Mouse (Mus musculus) liver, embryonic 14.5 days (tissue): ENCODE data around the gene Senp5. TPM values are rescaled to one million over a fixed set of nuclear protein-coding genes. Genes with fewer than 3 reads are reported as not detected.
A peak's percentile ranks its signal among the peaks of the same experiment; 100 is the strongest.

Source experiments
- ATAC-seq: fragments of 200-750 bp; cut with Nextera tagmentation; 2 replicates; pipeline ENCODE4 v1.8.0; 2017; ENCODE audit warnings: moderate number of reproducible peaks, mild to moderate bottlenecking, moderate library complexity; ENCODE audit not compliant: insufficient read depth
- DNase-seq, 3 experiments: peaks; one replicate each; pipeline ENCODE4 v3.0.0-alpha.2; 2012 to 2013; ENCODE audit warnings: low read depth in 3 of 3, low spot score in 3 of 3
- H3K27ac ChIP-seq: fragments of 300-500 bp; sonication (generic); 2 replicates; pipeline ENCODE4 v1.5.1; 2014; ENCODE audit warnings: moderate library complexity, mild to moderate bottlenecking, control low read depth, inconsistent platforms
- H3K27me3 ChIP-seq: fragments of 300-500 bp; sonication (generic); 2 replicates; pipeline ENCODE4 v1.6.1; 2014; ENCODE audit warnings: mild to moderate bottlenecking, low read length, moderate library complexity; ENCODE audit not compliant: control insufficient read depth, insufficient read depth
- H3K36me3 ChIP-seq: fragments of 300-500 bp; sonication (generic); replicated peaks from 2 replicates; pipeline ENCODE4 v1.6.1; 2014; ENCODE audit warnings: low read depth; ENCODE audit not compliant: control insufficient read depth, insufficient read depth
- H3K4me1 ChIP-seq, 2 experiments: fragments of 200-500 bp in 1 of 2; fragments of 300-500 bp in 1 of 2; sonication (generic) in 1 of 2; replicated peaks; 2 replicates each; pipeline ENCODE4 v1.6.1; 2012 to 2014; ENCODE audit warnings: antibody characterized with exemption in 1 of 2, inconsistent platforms in 1 of 2, low read length in 1 of 2; ENCODE audit not compliant: control insufficient read depth in 2 of 2, insufficient read depth in 2 of 2
- H3K4me2 ChIP-seq: fragments of 300-500 bp; sonication (generic); 2 replicates; pipeline ENCODE4 v1.6.1; 2014; ENCODE audit warnings: low read depth, mild to moderate bottlenecking, control low read depth, moderate library complexity
- H3K4me3 ChIP-seq, 2 experiments: fragments of 200-500 bp in 1 of 2; fragments of 300-500 bp in 1 of 2; sonication (generic) in 1 of 2; 2 replicates each; pipeline ENCODE4 v1.5.1; 2012 to 2014; ENCODE audit warnings: low read depth in 2 of 2, low read length in 2 of 2, mild to moderate bottlenecking in 2 of 2, control low read depth in 1 of 2, inconsistent platforms in 1 of 2, moderate library complexity in 1 of 2; ENCODE audit not compliant: insufficient read depth in 1 of 2
- H3K9ac ChIP-seq: fragments of 300-500 bp; sonication (generic); replicated peaks from 2 replicates; pipeline ENCODE4 v1.6.1; 2014; ENCODE audit warnings: mild to moderate bottlenecking, control low read depth, moderate library complexity
- H3K9me3 ChIP-seq: fragments of 300-500 bp; sonication (generic); 2 replicates; pipeline ENCODE4 v1.6.1; 2016; ENCODE audit warnings: low read length, mixed read lengths; ENCODE audit not compliant: control insufficient read depth
- CTCF ChIP-seq: IDR thresholded peaks from 2 replicates; pipeline ENCODE4 v1.5.1; 2016; ENCODE audit warnings: antibody characterized with exemption, low read depth, control low read depth
- EP300 ChIP-seq: IDR thresholded peaks from 2 replicates; pipeline ENCODE4 v1.6.1; 2016; ENCODE audit warnings: antibody characterized with exemption, low read depth
- WGBS: fragments of 180-500 bp; shearing (Covaris S2); extraction: QIAGEN DNeasy Blood & Tissue Kit; methylation state at CpG from one replicate; pipeline ENCODE4 v1.1.7; 2014; ENCODE audit not compliant: insufficient replicate concordance; 5-methylcytosine and 5-hydroxymethylcytosine counted together
- polyA plus RNA-seq, 2 experiments: library from polyadenylated mRNA; depleted of rRNA in 1 of 2; stranded (reverse) in 1 of 2; unstranded in 1 of 2; fragments of >200 nt; fragmentation: Nextera tagmentation in 1 of 2; extraction: Ambion mirVana in 1 of 2; gene quantifications; 2 replicates each; pipeline versions ENCODE4 v1.2.1 to v1.2.3; 2012 to 2014

Senp5 gene
- polyA plus RNA-seq, 2 experiments: 2.9 to 4.7 TPM

DNA sequence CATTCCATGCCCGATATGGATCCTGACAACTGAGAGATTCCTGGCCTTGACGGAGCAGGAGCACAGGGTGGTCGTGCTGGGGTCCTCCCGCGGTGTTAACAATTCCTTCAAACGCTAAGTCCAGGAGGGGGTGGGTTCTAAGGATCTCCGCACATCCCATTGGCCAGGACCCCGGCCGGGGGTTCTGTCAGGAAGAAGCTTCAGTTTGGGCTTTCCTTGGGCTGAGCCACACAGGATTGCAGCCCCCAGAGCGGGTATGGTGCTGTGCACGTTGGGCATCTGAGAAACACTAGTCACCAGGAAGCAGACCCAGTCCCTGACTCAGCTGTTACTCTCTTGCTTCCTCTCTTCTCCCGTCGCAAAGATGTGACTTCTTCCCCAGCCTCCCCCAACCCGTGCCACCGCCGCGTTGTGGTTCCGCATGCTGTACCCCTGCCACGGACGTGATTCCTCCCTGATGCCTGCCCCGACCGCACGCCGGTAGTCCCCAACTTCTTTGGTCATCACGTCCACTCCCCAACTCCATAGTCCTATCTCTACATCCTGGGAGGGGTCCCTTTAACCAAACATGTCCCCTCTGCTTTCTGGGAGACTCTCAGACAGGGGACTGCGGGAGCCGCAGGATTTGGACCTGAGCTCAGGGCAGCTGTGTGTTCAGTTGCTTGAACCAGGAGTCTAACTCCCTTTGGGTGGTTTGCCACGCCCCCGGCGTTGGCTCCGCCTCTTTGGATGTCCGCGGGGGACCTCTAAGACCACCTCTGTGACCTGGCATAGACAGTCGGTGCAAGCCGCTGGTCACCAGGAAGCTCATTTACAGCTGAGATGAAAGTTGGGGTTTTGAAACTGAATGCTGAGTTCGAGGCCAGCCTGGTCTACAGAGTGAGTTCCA lies 67.8 kb downstream of the Senp5 start:
- H3K9ac ChIP-seq: no peak overlapping the region
- TF ChIP-seq CTCF (no peak), EP300 (no peak)

DNA sequence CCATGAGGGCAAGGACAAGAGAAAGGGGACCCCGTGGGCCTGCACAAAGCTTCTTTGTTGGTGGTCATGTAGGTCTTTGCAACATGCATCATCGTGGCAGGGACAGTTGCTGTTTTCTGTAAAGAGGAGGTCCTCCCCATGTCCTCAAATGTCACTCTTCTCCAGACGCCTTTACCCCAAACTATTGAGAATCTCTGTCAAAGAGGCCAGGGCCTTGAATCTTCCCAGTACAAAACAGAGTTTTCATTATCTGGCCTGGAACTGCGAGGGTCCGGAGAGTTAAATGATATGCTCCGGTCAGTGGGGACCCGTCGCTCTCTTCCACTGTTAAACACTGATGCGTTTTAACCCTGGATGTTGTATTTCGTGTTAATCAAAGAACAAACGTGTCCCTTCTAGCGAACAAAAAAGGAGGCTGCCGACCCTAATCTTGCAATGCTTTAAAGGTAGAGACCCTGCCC lies 68.5 kb downstream of the Senp5 start:
- H3K36me3 ChIP-seq: no peaks in the 10 kb centered on the region
- H3K9ac ChIP-seq: no peak overlapping the region
- 0 out of 4 replicates have a peak overlapping the region, but pooled peaks of 1 of the 2 experiments have one; percentile 2 for H3K4me3 ChIP-seq
- no peaks in the 10 kb centered on the region for H3K4me1 ChIP-seq
- no peak overlapping the region for H3K27ac ChIP-seq
- no peak for ATAC-seq
- H3K27me3 ChIP-seq: peaks cover 37% of the 10 kb centered on the region
- no peak for DNase-seq
- TF ChIP-seq EP300 (no peak), CTCF (no peak)
- no peak overlapping the region for H3K4me2 ChIP-seq
- WGBS: 28% methylated on average over 13 of the region's 13 CpGs
- H3K9me3 ChIP-seq: no peaks in the 10 kb centered on the region

More for the DNA sequence above, 67.8 kb downstream of the Senp5 start:
- H3K27ac ChIP-seq: no peak overlapping the region
- H3K9me3 ChIP-seq: no peaks in the 10 kb centered on the region
- H3K4me2 ChIP-seq: peak overlapping the region; percentile 41
- DNase-seq: no peak
- H3K27me3 ChIP-seq: peaks cover 37% of the 10 kb centered on the region
- WGBS: 5% methylated on average over 36 of the region's 36 CpGs
- no peaks in the 10 kb centered on the region for H3K36me3 ChIP-seq
- no peak for ATAC-seq
- H3K4me1 ChIP-seq: no peaks in the 10 kb centered on the region
- H3K4me3 ChIP-seq: peak overlapping the region; percentile 2 to 10; a peak in 2 of 4 replicates

DNA sequence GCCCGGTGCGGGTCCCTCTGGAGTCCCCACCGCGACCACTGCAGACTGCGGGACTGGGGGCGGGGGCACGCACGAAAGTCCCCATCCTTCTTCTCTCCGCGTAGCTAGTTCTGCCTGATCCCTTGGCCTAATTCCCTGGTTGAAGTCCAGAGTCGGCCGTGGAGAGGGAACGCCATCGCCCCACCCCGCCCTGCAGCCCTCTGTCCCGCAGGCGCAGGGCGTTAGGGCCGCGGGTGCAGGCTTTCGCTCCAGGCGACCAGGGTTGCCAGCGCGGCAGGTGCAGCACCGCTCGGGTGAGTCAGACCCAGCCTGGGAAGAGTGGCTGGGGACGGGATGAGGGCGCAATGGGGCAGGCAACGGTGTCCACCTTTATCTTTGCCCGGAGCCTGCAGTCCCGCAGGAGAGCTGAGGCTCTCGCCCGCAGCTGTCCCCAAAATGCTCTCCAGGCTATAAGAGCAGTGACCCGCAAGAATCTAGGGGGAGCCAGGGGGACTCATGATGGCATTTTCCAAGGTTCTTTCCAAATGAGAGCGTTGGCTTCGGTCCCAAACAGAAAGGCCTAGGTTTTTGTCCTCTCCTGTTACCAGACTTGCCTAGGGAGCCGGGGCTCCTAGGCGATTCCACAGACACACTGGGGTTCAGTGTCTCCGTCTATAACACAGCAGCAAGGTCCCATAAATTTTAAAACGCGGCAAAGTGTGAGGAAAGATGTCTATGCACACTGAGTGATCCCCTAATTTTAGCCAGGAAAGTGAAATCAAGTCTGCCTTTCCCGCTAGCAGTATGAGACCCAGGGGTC lies 69.1 kb downstream of the Senp5 start, which contains the start of gene Pigz:
Gene Pigz (plus strand): TSS at position 101 of the 799 bp plus-strand sequence.
- TF ChIP-seq CTCF: no peak
- no peak for TF ChIP-seq EP300
- H3K4me2 ChIP-seq: peak within 1 kb of the TSS; percentile 71
- ATAC-seq: no peak
- no peaks in the 10 kb centered on the region for H3K4me1 ChIP-seq
- H3K9ac ChIP-seq: no peak within 1 kb of the TSS
- peak within 1 kb of the TSS; percentile 37 to 49 for H3K4me3 ChIP-seq
- WGBS: 8% methylated on average over 42 of the region's 42 CpGs
- DNase-seq: no peak
- H3K27me3 ChIP-seq: peaks cover 37% of the 10 kb centered on the region
- no peaks in the 10 kb centered on the region for H3K36me3 ChIP-seq
- H3K27ac ChIP-seq: no peak within 1 kb of the TSS
- H3K9me3 ChIP-seq: no peaks in the 10 kb centered on the region

DNA sequence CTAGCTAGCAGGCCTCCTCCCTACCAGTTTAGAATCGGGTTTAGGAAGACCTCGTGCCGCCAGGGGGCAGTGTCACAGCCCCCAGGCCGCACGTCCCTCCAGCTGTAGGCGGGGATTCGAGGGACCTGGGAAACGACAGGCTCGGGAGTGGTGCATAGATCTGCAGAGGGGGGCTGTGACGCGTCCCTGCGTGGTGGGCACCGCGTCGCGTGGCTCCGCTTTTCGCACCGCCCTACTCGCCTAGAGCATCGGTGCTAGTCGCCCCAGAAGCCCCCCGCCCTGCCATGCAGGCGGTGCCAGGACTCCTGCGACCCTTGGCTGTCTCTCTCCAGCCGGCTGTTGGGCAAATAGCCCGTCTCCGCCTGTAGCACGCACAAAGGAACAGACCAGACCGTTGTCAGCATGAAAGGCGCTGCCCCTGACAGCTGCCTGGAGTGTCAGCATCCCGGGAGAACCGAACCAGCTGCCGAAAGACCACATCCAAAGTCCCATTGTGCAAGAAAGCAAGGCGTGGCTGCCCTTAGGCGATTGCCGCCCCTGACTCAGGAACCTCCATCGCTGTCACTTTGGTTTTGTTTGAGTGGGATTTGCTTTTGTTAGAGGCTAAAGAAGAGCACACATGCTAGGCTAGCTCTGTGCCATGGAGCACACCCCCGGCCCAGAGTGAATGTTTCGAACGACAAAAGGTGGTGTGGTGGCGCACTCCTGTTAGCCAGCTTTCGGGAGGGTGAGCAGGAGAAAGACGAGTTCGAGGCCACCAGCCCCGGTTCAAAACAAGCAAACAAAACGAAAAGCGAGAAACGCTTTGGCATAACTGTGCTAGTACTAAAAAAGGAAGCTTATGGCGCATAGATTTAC lies 70.0 kb downstream of the Senp5 start:
- H3K4me3 ChIP-seq: peak overlapping the region; percentile 37 to 49
- DNase-seq: peak; percentile 45 to 61 (median 60)
- WGBS: 1% methylated on average over 50 of the region's 50 CpGs
- TF ChIP-seq CTCF (peak; percentile 91), EP300 (no peak)
- peak; percentile 45 for ATAC-seq
- H3K27me3 ChIP-seq: peaks cover 37% of the 10 kb centered on the region
- no peak overlapping the region for H3K9ac ChIP-seq
- H3K27ac ChIP-seq: no peak overlapping the region
- H3K4me1 ChIP-seq: no peaks in the 10 kb centered on the region
- H3K36me3 ChIP-seq: no peaks in the 10 kb centered on the region
- H3K9me3 ChIP-seq: no peaks in the 10 kb centered on the region
- H3K4me2 ChIP-seq: peak overlapping the region; percentile 71
